Mouse (Mus musculus) layer of hippocampus, postnatal 25 days (tissue): Measurements from ENCODE around the gene Ago1. TPM values are rescaled to one million over a fixed set of nuclear protein-coding genes. Genes with fewer than 3 reads are reported as not detected.

Experiments
- DNase-seq, 2 experiments: peaks; one replicate each; pipeline ENCODE4 v3.0.0; 2022; ENCODE audit warnings: mixed read lengths in 2 of 2, low spot score in 1 of 2; ENCODE audit errors: extremely low spot score in 1 of 2
- total RNA-seq, 2 experiments: library from RNA; stranded (reverse); gene quantifications; 2 replicates each; pipeline ENCODE4 v1.2.3; 2021

The Ago1 gene
- total RNA-seq: 10 to 100 TPM; 58.5 to 76.4 TPM

DNA sequence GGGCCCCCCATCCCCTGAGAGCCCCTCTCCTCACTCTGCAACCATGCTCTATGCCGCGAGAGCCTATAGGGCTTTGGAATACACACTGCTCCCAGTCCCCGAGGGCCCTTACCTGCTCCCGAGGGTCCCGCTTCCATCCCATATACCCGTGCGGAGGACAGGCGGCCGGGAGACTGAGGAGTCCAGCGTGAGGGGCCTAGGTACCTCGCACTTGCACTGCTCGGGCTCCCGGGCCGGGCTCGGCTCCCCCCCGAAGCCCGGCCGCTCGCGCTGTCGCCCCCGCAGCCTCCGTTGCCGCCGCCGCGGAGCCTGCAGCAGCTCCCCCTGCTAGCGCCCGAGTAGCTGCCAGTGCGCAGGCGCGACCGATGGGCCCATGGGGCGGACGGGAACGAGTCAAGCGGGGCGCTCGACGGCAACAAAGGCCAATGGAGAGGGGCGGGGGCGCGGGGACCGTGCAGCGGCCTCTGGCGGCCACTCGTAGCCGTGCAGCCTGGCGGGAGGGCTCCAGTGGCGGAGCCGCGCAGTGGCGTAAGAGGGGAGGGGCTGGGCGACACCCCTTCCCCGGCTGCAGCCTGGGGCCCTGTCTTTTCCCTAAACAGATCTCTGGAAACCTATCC lies at the start of gene Ago1:
Gene Ago1 (minus strand): TSS at position 299 of the 617 bp plus-strand sequence.
- peak; percentile 95 to 97 for DNase-seq

DNA sequence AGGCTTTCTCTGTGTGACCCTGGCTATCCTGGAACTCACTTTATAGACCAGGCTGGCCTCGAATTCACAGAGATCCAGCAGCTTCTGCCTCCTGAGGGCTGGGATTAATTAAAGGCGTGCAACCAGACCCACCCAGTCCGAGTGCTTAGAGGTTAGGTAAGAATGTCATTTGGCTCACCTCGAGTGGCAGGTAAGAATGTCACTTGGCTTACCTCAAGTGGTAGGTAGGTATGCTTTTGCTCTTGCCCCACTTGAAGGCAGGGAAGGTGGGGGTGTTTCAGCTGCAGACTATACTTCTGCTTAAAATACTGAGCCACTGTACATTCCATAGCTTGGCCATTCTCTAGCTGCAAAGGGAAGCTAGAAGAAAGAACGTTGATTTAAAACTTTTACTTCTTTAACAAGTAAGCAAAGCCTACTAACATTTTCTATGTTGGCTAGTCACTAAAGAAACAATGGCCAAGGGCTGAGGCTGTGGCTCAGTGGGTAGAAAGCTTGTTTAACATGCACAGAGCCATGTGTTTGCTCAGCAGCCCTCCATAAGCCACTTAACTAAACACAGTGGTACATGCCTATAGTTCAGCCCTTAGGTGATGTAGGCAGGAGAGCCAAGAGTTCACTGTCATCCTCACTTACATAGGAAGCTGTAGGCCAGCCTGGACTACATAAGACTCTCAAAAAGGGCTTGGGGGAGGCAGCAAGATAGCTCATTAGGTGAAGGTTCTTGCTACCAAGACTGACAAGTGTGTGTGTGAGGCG lies 44.1 kb upstream of the Ago1 start:
- no peak for DNase-seq

DNA sequence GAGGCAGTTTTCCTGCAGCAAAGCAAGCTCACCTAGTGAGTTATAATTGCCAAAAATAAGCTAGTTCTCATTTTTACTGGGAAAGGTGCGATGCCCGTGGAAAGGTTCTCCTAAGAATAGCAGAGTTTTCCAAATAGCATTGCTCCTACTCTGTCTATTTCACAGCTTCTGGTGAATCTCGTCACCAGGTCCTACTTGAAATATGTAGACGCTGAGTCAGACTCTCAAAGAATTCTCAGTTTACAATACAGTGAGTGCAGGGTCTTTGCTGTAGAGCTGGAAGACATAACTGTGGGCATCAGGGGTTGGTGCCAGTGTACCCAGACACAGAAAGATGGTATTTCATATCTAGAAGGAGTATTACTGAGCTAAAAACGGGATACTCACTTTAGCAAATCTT lies 42.6 kb upstream of the Ago1 start:
- DNase-seq: no peak

DNA sequence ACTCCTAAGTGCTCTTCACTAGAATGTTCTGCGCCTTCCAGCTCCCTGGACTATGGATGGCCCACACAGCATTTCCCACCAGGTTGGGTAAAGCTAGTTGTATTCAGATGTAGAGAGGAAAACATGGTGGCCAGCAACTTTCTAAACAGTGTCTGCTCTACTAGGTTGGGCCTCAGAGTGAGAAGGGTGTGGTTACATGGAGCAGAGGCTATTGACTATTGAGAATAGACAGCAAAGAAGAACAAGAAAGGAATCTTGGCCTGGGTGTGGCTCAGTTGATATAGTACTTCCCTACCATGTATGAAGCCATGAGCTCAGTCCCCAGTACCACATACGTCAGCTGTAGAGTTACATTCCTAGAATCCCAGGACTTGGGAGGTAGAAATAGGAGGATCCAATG lies 40.7 kb upstream of the Ago1 start:
- no peak for DNase-seq

DNA sequence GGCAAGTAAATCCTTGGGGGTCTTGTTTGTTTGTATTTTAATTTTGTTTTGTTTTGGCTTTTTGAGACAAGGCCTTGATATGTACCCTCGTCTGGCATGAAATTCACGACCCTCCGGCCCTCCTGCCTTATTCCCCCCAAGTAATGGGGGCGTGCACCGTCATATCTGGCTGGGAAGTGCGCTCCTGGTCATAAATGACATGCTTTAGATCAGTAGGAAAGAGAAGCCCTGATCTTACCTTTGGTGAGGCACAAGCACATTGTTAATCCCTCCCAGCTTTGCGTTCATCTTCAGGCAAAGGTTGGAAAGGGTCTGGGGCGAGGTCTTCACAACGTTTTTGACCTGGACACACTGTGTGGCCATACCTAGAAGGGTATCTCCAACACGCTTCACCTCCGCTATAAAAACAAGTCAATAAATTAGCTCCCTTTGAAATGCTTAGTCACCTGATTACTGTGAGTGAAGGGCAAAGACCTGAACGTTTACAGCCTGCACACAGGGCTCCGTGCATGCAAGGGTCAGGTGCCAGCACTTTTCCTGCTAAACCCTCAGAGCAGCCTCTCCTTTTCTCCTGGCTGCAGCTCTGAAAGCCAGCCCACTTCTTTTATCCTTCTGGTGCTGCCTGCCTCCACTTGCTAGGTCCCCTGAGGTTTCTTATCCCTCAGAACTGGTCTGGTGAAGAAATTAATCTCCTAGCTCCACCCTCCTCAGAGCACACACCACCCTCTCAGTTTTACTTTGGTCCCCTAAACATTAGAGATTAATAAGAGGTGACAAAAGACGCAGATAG lies 39.9 kb upstream of the Ago1 start:
- DNase-seq: no peak

DNA sequence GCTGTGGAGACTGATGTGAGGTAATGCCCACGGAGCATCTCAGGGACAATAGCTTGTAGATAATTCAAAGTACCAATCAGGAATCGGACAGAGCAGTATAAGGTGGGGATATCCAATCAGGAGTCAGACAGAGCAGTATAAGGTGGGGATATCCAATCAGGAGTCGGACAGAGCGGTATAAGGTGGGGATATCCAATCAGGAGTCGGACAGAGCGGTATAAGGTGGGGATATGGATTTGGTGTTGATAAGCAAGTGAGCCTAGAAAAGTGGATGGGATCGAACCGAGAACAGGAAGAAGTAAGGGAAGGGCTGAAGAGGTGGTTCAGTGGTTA lies 34.6 kb upstream of the Ago1 start:
- no peak for DNase-seq

DNA sequence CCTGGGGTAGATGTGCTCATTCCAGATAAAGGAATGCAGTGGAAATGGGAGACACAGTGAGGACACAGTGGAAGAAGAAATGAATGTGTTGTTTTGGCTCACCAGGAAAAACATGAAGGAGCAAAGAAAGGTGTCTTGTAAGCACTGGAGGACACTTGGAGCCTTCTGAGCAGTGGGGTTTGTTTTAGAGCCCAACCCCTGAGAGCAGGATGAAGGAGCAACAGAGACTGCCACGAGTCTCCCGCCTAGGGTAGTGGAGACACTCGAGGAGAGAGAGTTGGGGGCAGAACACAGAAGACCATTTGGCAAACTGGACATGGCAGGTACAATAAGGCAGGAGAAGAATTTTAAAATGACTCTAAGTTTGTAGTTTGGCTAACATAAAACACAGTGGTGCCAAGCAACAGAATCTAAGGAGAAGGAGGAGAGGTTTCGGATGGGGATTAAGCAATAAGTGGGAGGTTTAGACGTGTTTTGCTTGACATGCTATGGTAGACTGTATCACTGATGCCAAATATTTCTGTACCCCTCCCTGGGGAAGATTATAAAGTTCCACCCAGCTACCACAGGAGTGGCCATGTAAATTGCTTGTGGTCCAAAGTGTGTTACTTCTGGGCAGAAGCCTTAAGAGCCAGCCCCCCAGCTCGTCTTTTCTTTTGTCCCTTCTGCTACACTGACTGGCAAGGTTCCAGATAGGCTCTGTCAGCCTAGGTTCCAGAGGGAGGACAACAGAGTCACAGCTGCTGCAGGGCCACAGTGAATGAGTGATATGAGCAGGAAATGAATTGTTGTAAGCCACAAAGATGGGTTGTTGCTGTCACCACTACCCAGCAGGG lies 34.0 kb upstream of the Ago1 start:
- DNase-seq: no peak

DNA sequence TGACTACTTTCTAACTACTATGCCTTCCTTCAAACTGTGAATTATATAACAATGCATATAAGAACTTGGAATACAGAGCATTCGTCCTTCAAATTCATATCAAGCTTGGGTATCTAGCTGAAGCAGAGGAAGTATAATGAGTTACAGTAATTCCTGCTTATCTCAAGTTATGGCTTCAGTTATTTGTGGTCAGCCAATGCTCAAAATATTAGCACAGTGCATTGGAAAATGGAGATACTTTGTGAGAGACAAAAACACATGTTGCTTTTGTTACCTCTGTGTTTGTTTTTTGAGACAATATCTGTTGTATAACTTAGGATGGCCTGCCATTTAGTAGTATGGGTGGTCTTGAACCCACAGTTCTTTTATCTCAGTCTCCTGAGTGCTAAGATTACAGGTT lies 30.2 kb upstream of the Ago1 start:
- DNase-seq: no peak

DNA sequence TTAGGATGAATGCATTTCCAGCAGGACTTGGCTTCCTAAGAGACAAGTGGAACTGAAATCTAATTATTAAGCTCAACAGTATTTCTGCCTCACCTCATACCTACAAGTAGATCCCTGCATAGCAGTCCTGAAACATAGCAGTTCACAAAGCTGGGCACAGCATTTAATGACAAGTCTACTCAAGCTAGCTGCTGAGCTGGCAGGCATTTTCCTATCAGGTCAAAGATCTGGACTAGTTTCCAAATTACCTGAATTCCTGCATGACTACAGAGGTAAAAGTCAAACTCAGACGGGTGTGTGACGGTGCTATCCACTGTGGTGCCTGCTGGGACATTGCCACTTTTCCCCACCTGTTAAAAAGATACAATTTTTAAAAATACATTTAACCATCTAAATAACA lies 28.6 kb upstream of the Ago1 start:
- DNase-seq: no peak

DNA sequence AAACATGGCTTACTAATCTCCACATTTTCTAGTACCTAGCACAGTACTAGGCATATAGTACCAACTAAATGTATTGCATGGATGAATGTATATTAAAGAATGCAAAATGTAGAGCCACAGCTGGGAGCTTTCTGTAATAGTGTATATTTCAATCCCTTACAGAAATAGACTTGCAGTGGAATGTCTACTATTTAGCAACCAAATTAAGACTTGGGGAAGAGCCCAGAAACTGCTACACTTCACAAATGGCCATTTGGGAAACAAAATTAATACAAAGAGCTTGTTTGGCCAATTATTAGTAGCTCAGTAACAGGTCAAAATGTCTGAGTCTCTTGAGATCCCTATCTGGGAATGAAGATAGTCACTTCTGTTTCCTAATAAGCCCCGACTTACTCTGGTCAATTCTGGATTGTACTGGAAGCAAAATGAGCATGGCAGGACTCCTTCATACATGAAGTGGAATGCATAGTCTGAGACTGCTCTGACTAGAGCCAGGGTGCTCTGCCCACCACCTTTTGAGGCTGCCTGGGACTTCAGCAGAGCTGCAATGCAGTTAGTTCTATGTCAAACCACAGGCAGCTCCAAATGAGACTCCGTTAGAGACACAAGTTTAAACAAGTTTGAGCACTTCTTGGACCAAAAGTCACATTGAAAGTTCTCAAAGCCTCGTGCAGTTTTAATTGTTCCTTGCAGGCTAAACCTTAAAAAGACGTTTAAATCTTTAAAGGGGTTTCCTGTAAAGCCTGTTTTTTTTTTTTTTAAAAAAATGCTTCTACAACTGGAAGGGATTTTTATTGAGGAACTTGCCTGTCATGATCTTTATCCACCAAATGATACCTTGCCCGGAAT lies 27.8 kb upstream of the Ago1 start:
- DNase-seq: no peak

DNA sequence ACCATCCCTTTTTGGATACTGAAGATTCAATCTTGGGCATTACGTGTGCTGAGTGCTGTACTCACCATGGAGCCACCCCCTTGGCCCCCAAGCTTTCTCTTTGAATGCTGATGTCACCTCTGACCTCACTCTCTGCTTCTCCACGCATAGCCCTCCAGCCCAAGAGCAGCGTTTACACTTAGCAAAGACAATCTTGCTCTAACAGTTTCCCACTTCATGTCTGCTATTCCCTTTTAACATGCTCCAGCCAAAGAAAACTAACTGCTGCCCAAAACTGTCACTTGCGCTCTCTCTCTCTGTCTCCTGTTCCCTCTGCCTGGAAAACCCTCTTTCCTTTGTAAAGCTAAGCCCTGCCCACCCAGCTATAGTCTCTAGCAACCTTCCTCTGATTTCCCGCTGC lies 27.1 kb upstream of the Ago1 start:
- DNase-seq: no peak

DNA sequence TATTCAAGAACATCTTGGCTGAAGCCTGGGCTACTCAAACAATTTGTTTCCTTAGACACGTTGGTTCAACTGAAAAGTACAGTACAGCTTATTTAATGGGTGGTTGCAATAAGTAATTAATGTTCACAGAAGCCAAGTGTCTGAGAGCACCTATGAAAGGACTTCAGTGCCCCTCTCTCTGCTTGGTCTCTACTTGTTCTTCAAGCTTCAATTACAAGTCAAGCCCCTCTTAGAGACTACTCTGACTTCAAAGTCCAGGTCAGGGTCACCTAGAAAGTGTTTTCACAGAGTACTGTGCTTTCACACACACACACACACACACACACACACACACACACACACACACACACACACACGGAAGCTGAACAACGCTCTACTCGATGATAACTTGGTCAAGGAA lies 25.0 kb upstream of the Ago1 start:
- no peak for DNase-seq

DNA sequence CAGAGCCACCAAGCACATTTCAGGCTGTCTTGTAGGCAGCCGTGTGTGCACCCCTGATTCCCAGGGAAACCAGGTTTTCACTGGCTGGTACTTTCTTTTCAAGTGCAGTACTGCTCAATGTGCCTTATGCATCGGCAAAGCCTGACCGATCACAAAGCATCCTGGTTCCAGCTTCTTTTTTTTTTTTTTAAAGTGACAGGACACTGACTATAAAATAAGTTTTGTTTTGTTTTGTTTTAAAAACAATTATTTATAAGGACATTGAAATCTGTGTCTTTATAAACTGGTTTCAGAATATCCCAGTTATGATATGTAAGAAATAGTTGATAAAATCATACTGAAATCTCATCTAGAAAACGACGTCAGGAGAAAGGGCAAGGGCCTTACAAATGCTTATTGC lies 23.6 kb upstream of the Ago1 start:
- DNase-seq: no peak

DNA sequence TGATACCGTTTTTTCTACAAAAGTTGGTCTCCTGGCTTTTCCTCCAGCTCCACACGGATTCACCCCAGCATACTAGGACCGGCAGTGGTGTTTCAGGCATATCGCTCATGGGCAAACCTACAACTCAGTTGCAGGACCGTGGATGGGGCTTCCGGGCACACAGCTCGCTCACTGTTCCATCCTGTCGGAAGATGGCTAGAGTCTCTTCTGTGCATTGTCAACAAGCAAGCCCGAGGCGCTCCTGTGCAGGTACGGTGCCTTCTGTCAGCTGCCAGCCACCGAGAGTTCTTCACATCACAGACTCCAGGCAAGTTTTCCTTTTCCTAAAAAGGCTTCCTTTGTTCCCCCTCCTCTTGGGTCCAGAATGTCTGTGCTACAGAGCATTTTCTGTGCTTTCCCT lies 22.3 kb upstream of the Ago1 start:
- DNase-seq: no peak

DNA sequence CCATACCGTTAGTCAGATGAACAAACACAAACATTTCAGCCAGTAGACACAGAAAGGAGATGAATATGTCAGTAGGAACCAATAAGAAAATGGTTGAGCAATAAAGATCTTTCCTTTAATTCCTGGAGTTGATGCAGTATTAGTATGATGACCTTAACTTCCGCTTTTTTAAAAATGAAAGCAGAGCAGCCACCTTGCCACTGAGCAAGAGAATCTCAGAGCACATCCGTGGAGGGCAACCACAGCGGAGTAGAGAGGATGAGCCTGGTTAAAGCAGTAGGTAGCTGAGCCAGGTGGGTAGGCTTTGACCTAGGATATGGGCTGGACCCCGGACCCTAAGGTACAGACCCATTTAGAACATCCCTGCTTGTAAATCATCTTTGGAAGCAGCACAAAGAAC lies 21.4 kb upstream of the Ago1 start:
- no peak for DNase-seq

DNA sequence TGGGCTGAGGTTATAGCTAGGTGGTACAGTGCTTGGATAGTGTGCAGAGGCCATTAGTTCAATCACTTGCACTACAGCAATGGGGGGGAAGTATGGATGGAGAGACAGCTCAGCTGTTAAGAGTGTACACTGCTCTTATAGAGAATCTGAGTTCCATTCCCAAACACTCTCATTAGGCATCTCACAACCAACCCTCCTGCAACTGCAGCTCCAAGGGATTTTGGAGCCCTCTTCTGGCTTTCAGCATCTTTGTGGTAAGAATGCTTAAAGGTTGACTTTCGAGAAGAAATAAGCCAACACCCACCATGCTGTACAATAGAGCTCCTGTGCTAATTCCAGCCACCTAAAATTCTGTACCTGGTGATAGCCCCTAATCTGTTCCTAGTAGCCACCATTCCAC lies 17.8 kb upstream of the Ago1 start:
- DNase-seq: no peak

DNA sequence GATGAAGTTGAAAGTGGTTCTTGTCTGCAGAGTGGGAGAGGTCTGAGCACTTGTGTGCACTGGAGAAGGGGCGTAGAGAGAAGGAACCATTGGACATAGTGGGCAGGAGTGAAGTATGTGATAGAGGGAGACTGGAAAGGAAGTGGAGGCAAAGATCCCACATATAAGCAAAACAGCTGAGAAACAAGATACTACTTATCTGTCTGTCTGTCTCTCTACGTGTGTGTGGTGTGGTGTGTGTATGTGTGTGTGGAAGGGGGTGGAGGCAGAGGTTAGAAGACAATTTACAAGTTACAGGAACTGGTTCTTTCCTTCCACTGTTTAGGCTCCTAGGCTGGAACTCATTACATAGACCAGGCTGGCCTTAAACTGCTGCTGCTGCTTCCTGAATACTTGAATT lies 16.7 kb upstream of the Ago1 start:
- no peak for DNase-seq

DNA sequence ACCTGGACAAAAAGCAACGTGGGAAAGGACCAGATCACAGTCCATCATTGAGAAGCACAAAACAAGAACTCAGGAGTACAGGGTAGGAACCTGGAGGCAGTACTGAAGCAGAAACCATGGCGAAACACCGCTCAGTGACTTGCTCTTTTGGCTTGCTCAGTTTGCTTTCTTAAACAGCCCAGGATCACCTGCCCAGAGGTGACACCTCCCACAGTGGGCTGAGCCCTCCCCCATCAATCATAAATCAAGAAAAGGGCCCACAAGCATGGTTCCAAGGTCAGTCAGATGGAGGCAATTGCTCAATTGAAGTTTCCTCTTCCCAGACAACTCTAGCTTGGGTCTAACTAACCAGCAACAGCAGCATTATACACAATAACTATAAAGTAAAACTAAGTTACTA lies 15.5 kb upstream of the Ago1 start:
- DNase-seq: no peak

DNA sequence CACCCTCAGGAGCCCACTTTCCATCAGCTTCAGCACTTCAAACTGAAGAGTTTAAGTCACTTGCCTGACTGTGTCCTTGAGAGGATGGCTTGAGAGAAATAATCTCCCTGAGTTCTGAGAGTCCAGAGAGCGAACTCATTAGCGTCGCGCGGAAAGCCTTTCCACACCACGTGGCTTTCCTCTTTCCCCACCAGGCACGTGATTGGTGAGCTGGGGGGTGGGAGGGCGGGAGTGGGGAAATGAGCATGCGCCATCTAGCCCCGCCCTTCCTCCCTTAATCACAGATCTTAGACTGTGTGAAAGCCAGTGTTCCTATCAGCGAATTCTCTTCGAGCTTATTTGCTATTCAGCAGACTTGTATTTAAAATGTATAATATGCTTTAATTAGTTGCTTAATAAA lies 14.6 kb upstream of the Ago1 start:
- DNase-seq: no peak

DNA sequence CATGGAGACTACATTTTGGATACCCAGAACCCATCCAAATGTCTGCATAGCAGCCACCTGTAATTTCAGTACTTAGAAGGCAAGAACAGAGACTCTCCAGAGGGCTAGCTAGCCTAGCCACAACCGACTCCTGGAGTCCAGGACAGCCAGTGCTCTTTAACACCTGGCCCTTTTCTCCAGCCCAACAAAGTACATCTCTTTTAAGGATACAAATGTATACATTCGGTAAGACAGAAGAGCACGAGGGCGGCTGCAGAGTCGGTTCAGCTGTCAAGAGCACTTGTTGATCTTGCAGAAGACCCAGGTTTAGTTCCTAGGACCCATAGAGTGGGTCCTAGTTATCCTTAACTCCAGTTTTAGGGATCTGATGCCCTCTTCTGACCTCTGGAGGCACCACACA lies 13.1 kb upstream of the Ago1 start:
- no peak for DNase-seq
